Mouse (Mus musculus) T-cell, adult 2 months (primary cell): ENCODE data around the gene Slc7a5.

Experiments used
- DNase-seq: peaks from one replicate; pipeline ENCODE4 v3.0.0; 2022; ENCODE audit warnings: low spot score

Gene Slc7a5

GRCm38 (mm10) chr8:121935341-121936294 lies 28.1 kb upstream of the Slc7a5 start:
- DNase-seq: no peak

DNA sequence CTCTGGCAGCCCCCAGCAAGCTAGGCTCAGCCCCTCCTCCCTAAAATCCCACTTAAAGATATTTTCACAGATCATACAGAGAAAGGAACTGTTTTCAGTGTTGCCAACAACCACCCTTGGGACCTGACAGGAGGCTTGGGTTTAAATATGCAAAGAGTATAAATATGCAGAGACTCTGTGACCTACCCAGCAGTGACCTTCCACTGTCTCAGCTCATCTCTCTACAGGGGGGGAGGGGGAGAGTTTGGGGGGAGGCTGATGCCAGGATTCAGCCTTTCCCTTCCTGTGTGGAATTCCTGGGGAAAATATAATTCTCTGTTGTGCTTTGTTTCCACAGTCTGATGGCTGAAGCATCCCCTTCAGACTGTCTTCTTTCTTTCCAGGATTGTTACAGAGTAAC lies 27.4 kb upstream of the Slc7a5 start:
- DNase-seq: no peak

GRCm38 (mm10) chr8:121934506-121934905 lies 27.0 kb upstream of the Slc7a5 start:
- DNase-seq: peak; percentile 16

DNA sequence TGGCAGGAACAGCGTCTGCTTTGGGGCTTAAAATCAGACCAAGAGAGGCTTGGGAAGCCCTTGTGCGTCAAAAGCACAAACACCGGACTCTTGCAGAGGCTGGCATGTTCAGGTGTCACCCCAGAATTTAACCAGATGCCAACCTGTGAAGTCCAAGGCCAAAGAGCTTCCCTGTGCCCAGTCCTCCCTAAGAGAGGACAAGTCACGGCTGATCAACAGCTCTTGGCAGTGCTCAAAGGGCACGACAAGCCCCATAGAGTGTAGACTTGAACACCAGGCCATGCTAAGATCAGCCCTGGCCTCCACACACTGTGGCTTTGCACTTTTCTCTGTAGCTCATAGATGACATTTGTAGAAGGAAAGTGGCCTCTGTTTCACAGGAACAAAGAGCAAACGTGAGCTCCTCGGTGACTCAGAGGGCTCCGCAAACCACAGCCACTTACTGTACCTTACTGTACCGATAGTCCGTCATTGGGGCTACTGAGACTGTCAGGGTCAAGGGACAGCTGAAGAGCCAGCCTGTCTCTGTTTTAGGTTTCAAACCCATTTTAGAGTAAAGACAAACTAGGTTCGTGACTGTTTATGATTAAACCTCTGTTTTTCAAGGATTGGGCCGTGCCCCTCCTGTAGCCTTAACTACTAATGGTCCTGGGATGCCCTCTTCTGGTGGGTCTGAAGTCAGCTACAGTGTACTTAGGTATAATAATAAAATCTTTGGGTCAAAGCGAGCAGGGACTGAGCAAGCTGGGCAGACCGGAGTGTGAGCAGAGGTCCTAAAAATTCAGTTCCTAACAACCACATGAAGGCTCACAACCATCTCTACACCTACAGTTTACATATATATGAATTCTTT lies 25.4 kb upstream of the Slc7a5 start:
- DNase-seq: no peak

DNA sequence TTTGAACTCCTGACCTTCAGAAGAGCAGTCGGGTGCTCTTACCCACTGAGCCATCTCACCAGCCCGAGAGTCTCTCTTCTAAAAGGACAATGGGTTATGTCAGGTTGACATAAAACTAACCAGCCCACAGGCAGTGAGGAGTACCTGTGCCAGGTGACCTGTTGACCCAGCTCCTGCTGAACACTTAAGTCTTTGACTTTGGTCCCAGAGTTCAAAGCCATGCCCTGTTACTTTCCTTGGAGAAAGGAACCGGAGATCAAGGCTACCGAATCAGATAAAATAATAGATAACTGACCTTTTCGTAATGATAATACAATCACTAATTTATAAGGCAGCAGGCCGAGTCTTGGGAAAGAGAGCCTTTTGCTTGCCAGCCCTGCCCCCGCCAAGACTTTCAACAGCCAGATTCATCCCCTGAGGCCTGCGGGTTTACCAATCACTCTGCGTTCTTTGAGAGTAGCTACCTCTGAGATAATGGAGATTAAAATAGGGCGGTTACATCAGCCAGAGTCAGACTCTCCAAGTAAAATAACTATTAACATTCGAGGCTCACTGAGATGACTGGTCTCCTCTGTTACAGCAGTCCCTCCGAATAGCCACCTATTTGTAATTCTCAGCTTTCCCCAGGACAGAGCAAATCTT lies 24.7 kb upstream of the Slc7a5 start:
- no peak for DNase-seq

DNA sequence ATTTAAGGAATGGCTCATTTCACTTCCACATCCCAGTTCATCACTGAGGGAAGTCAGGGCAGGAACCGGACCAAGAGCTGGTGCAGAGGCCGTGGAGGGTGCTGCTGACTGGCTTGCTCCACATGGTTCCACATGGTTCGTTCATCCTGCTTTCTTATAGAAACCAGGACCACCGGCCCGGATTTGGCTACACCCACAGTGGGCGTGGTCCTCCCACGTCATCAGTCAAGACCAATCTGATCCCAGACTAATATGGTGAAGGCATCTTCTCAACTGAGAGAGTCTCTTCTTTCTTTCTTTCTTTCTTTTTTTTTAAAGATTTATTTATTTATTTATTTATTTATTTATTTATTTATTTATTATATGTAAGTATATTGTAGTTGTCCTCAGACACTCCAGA lies 24.1 kb upstream of the Slc7a5 start:
- DNase-seq: no peak

GRCm38 (mm10) chr8:121930047-121930446 lies 22.6 kb upstream of the Slc7a5 start:
- DNase-seq: no peak

GRCm38 (mm10) chr8:121927316-121927715 lies 19.8 kb upstream of the Slc7a5 start:
- peak; percentile 27 for DNase-seq

DNA sequence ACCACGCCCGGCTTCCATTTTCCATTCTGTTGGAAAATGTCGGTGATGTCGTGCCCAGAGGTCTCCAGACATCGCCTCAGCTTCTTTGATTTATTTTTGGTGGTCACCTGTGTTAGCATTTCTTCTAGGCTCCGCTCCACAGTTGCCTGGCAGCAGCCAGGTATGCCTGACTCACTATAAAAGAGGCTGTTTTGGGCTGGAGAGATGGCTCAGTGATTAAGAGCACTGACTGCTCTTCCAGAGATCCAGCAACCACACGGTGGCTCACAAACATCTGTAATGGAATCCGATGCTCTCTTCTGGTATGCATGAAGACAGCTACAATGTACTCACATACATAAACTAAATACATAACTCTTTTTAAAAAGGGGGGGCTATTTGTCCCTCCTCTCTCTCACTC lies 18.8 kb upstream of the Slc7a5 start:
- DNase-seq: no peak

- peak; percentile 62 for DNase-seq
These were observed 18.1 kb upstream of the Slc7a5 start for GRCm38 (mm10) chr8:121925624-121926023.

- DNase-seq: no peak
These were observed 17.2 kb upstream of the Slc7a5 start for GRCm38 (mm10) chr8:121924681-121925080.

DNA sequence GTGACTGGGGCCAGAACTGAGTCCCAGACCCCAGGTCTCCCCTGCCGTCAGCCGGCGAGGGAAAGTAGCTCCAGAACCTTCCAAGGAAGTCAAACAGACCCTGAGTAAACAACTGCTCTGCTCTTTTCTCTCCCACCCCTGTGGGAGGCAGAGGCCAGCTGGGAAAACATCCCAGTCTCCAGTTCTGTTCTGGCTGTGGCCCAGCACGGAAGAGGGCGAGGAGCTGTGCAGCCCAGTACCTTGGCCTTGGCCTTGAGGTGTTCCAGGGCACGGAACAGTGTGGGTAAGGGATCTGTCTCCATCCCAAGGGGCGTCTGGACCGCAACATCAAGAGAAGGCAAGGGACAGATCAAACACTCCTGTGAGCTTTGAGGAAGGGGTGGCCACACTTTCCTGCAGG lies 14.6 kb upstream of the Slc7a5 start:
- DNase-seq: no peak

- DNase-seq: no peak
These were observed 14.1 kb upstream of the Slc7a5 start for GRCm38 (mm10) chr8:121921582-121921981.

DNA sequence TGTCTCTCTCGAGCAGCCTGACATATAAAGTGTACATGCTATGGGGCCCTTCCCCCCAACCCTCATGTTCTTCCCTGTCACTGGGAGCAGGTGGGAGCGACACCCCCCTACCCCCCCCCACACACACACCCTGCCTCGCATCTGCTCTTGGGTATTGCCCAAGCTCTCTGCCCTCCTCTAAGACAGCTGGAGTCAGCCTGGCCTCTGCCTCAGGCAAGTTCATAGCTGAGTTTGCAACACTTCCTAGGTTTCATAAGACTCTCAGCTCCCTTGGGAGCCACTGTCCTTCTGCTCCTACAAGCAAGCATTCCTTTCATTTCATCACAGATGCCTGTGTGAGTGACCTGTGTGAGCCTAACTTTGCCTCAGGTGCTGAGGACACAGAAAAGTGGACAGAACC lies 12.2 kb upstream of the Slc7a5 start:
- no peak for DNase-seq

GRCm38 (mm10) chr8:121919158-121919557 lies 11.7 kb upstream of the Slc7a5 start:
- no peak for DNase-seq

- DNase-seq: no peak
These were observed 5.9 kb upstream of the Slc7a5 start for GRCm38 (mm10) chr8:121913378-121913777.

DNA sequence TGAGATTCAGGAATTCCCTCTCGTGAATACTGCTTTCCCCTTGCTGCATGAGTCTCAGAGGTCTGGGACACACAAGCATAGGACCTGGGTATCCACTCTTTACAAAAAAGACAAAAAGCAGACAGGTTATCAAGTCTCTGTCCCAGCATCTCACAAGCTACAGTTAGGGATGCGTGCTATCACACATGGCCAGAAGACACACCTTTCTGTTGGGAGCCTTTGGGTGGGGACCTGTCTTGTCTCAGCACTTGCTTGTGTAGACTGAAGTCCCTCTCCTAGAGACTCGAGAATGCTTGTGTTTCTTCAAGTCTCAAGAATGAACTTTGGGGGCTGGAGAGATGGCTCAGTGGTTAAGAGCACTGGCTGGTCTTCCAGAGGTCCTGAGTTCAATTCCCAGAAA lies 5.3 kb upstream of the Slc7a5 start:
- DNase-seq: no peak

DNA sequence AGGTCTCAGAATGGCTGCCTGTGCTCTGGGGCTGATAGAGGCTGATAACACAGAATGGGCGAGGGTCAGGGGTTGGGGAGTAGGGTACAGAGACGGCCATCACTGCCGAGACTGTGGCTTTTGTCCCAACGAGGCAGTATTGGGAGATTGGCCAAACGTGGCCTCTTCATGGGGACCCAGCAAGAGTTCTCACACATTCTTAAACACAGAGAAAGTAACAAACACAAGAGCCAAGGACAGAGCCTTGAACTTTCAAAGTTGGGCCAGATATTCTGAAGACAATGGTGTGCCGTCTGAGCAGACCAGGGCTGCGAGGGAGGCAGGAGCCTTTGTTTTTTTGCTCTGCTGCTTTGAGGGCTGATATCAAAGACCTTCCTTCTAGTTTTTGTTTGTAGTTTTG lies 4.5 kb upstream of the Slc7a5 start:
- DNase-seq: no peak

DNA sequence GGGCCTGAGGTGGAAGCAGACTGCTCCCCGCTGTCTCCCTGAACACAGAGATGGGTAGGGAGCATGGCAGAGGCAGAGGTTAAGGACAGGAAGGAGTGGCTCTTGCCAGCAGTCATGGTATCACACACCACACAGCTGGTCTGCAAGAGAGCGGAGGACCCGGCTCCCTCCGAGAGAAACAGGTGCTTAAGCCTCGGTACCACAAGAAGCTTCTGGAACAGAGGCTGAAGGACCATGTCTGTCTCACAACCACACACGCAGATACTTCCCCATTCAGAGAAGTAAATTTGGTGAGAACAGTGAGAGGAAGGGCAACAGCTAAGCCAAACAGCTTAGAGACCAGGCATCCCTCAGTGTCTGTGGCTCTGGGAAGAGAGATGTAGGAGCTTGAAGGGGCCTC lies 3.9 kb upstream of the Slc7a5 start:
- no peak for DNase-seq

DNA sequence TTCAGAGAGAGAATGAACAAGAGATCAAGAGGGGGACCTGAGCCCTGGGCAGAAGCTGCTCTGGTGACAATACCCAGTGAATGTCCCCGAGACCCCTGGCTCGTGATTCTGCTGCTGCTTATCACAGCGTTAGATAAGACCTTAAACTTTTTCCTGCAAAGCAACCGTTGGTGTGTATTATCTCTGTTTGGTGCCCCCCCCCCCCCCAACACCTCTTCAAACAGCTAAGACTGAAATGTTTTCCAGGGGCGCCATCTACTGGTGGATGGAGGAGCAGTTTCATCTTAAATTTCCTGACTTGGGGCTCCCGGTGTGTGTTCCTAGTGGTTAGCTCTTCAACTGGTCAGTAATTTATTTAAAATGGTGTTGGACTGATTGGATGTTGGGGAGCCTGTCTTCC lies 2.2 kb upstream of the Slc7a5 start:
- peak; percentile 75 for DNase-seq

DNA sequence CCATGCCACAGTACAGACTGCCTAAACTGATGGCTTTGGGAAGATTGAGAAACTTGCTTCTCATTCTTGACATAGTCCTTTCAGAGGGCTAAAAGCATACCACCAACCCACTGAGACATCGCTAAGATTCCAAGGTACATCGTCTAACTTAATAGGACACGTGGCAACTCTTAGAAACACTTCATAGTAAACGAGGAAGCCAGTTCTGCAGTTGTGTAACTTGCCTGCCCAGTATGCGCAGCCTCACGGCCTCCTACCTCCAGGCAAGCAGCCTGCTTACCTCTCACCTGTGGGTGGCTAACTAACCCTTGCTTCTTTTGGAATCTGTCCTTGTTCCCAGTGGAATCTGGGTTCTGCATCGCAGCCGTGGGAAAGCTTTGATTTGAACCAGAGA lies 1.7 kb upstream of the Slc7a5 start:
- DNase-seq: no peak

DNA sequence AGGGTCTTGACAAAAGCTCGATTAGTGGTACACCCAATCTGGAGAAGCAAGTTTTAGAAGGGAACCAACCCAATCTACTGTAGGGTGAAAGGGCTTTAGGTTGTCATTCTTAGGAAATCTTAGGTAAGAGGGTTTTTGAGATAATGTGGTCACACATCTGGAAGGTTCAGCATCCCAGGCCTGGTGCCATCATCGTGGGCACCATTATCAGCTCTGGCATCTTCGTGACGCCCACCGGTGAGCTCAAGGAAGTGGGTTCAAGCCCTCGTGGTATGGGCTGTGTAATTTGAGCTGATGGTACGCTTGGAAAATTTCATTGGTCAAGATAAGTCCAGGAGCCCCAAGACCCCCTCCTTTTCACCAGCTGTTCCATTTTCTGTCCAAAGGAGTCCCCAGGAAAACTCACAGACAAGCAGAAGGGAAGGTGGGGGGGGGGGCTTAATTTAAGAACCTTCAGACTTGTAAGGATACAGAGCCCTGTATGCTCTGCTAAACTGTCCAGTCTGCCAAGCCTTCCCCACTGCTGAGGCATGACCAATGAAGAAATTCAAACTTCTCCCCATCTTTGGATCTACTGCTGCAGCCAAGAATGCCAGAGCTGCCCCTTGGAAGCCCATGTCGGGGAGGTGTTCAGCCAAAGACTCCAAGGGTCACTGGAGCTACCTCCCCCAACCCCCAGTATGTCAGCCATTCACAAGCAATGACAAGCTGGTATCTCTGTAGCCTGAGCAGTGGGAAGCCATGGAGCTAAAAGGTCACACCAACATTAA lies 1.1 kb upstream of the Slc7a5 start:
- peak; percentile 14 for DNase-seq
